Mouse (Mus musculus): ENCODE data around the gene Clmp. TPM values are rescaled to one million over a fixed set of nuclear protein-coding genes. Genes with fewer than 3 reads are reported as not detected.
A peak's percentile ranks its signal among the peaks of the same experiment; 100 is the strongest.

Clmp gene
- polyA plus RNA-seq, 1 experiment from 2014 or later, result 23.0 TPM

- H3K27ac ChIP-seq (ENCODE audit: low read depth, low read length), result no peak overlapping the region
- H3K9ac ChIP-seq (ENCODE audit: low read depth, low read length), result no peak overlapping the region
- H3K9me3 ChIP-seq (ENCODE audit: control insufficient read depth), result no peaks in the 10 kb centered on the region
- H3K4me1 ChIP-seq (replicated peaks; ENCODE audit: control insufficient read depth, insufficient read depth, low read length), result no peaks in the 10 kb centered on the region
- H3K27me3 ChIP-seq (replicated peaks; ENCODE audit: control insufficient read depth, insufficient read depth, low read length), result no peaks in the 10 kb centered on the region
- no peak for TF ChIP-seq CTCF (IDR thresholded peaks at IDR 0.05; ENCODE audit: low read depth)
- H3K4me3 ChIP-seq (ENCODE audit: low read depth, low read length), result no peak overlapping the region
- no peak overlapping the region for H3K4me2 ChIP-seq (replicated peaks; ENCODE audit: low read depth)
- WGBS, result 72% methylated on average over 5 of the region's 5 CpGs
- ATAC-seq, result no peak
- H3K36me3 ChIP-seq (ENCODE audit: control insufficient read depth, insufficient read depth), result no peaks in the 10 kb centered on the region
Observed at GRCm38 (mm10) chr9:40700253-40700652, 14.5 kb downstream of the Clmp start.

GRCm38 (mm10) chr9:40704364-40705276 is 18.9 kb downstream of the Clmp start:
- no peak for TF ChIP-seq CTCF (IDR thresholded peaks at IDR 0.05; ENCODE audit: low read depth)
- Histone ChIP-seq H3K4me3 (ENCODE audit: low read depth, low read length) (no peak overlapping the region), H3K36me3 (ENCODE audit: control insufficient read depth, insufficient read depth) (no peaks in the 10 kb centered on the region), H3K9ac (ENCODE audit: low read depth, low read length) (no peak overlapping the region), H3K27ac (ENCODE audit: low read depth, low read length) (no peak overlapping the region), H3K4me1 (replicated peaks; ENCODE audit: control insufficient read depth, insufficient read depth, low read length) (no peaks in the 10 kb centered on the region), H3K4me2 (replicated peaks; ENCODE audit: low read depth) (no peak overlapping the region), H3K9me3 (ENCODE audit: control insufficient read depth) (no peaks in the 10 kb centered on the region), H3K27me3 (replicated peaks; ENCODE audit: control insufficient read depth, insufficient read depth, low read length) (no peaks in the 10 kb centered on the region)
- no peak for ATAC-seq
- WGBS, result 39% methylated on average over 10 of the region's 10 CpGs

GRCm38 (mm10) chr9:40708448-40709140 is 22.8 kb downstream of the Clmp start:
- Histone ChIP-seq H3K36me3 (ENCODE audit: control insufficient read depth, insufficient read depth) (no peaks in the 10 kb centered on the region), H3K27ac (ENCODE audit: low read depth, low read length) (no peak overlapping the region), H3K27me3 (replicated peaks; ENCODE audit: control insufficient read depth, insufficient read depth, low read length) (no peaks in the 10 kb centered on the region), H3K4me1 (replicated peaks; ENCODE audit: control insufficient read depth, insufficient read depth, low read length) (no peaks in the 10 kb centered on the region), H3K9ac (ENCODE audit: low read depth, low read length) (no peak overlapping the region), H3K9me3 (ENCODE audit: control insufficient read depth) (no peaks in the 10 kb centered on the region), H3K4me2 (replicated peaks; ENCODE audit: low read depth) (no peak overlapping the region), H3K4me3 (ENCODE audit: low read depth, low read length) (no peak overlapping the region)
- no peak for TF ChIP-seq CTCF (IDR thresholded peaks at IDR 0.05; ENCODE audit: low read depth)
- 69% methylated on average over 12 of the region's 12 CpGs for WGBS
- ATAC-seq, result no peak

GRCm38 (mm10) chr9:40709141-40709537 is 23.4 kb downstream of the Clmp start:
- H3K4me1 ChIP-seq (replicated peaks; ENCODE audit: control insufficient read depth, insufficient read depth, low read length), result no peaks in the 10 kb centered on the region
- H3K4me2 ChIP-seq (replicated peaks; ENCODE audit: low read depth), result no peak overlapping the region
- no peaks in the 10 kb centered on the region for H3K36me3 ChIP-seq (ENCODE audit: control insufficient read depth, insufficient read depth)
- no peaks in the 10 kb centered on the region for H3K27me3 ChIP-seq (replicated peaks; ENCODE audit: control insufficient read depth, insufficient read depth, low read length)
- no peak overlapping the region for H3K9ac ChIP-seq (ENCODE audit: low read depth, low read length)
- H3K27ac ChIP-seq (ENCODE audit: low read depth, low read length), result no peak overlapping the region
- H3K4me3 ChIP-seq (ENCODE audit: low read depth, low read length), result no peak overlapping the region
- no peak for TF ChIP-seq CTCF (IDR thresholded peaks at IDR 0.05; ENCODE audit: low read depth)
- WGBS, result 73% methylated on average over 7 of the region's 7 CpGs
- ATAC-seq, result no peak
- H3K9me3 ChIP-seq (ENCODE audit: control insufficient read depth), result no peaks in the 10 kb centered on the region

GRCm38 (mm10) chr9:40709587-40709986 is 23.8 kb downstream of the Clmp start:
- ATAC-seq, result no peak

GRCm38 (mm10) chr9:40709991-40710390 is 24.2 kb downstream of the Clmp start:
- Histone ChIP-seq H3K9ac (ENCODE audit: low read depth, low read length) (no peak overlapping the region), H3K27ac (ENCODE audit: low read depth, low read length) (no peak overlapping the region; the same call in none of the 2 replicates), H3K36me3 (ENCODE audit: control insufficient read depth, insufficient read depth) (no peaks in the 10 kb centered on the region), H3K4me1 (replicated peaks; ENCODE audit: control insufficient read depth, insufficient read depth, low read length) (no peaks in the 10 kb centered on the region), H3K4me2 (replicated peaks; ENCODE audit: low read depth) (no peak overlapping the region), H3K27me3 (replicated peaks; ENCODE audit: control insufficient read depth, insufficient read depth, low read length) (no peaks in the 10 kb centered on the region), H3K4me3 (ENCODE audit: low read depth, low read length) (no peak overlapping the region), H3K9me3 (ENCODE audit: control insufficient read depth) (no peaks in the 10 kb centered on the region)
- TF ChIP-seq CTCF (IDR thresholded peaks at IDR 0.05; ENCODE audit: low read depth), result peak; percentile 29
- 28% methylated on average over 3 of the region's 3 CpGs for WGBS
- no peak for ATAC-seq

More at GRCm38 (mm10) chr9:40709587-40709986, 23.8 kb downstream of the Clmp start:
- no peak for TF ChIP-seq CTCF (IDR thresholded peaks at IDR 0.05; ENCODE audit: low read depth)
- H3K9me3 ChIP-seq (ENCODE audit: control insufficient read depth), result no peaks in the 10 kb centered on the region
- H3K4me2 ChIP-seq (replicated peaks; ENCODE audit: low read depth), result no peak overlapping the region
- 59% methylated on average over 3 of the region's 3 CpGs for WGBS
- no peaks in the 10 kb centered on the region for H3K4me1 ChIP-seq (replicated peaks; ENCODE audit: control insufficient read depth, insufficient read depth, low read length)
- H3K27ac ChIP-seq (ENCODE audit: low read depth, low read length), result no peak overlapping the region; the same call in 1 of the 2 replicates
- H3K9ac ChIP-seq (ENCODE audit: low read depth, low read length), result no peak overlapping the region
- H3K27me3 ChIP-seq (replicated peaks; ENCODE audit: control insufficient read depth, insufficient read depth, low read length), result no peaks in the 10 kb centered on the region
- no peak overlapping the region for H3K4me3 ChIP-seq (ENCODE audit: low read depth, low read length)
- H3K36me3 ChIP-seq (ENCODE audit: control insufficient read depth, insufficient read depth), result no peaks in the 10 kb centered on the region
